Mouse (Mus musculus) testis, adult 2 months (tissue): ENCODE data around the gene Pfkfb3.

Experiments used
- CTCF ChIP-seq: fragments of 200-500 bp; IDR thresholded peaks from 2 replicates; pipeline ENCODE4 v1.5.1; 2012; ENCODE audit warnings: low read depth, mild to moderate bottlenecking, inconsistent platforms, low read length, moderate library complexity; ENCODE audit not compliant: control insufficient read depth, insufficient read depth, insufficient replicate concordance
- POLR2A ChIP-seq: fragments of 200-500 bp; IDR thresholded peaks from 2 replicates; pipeline ENCODE4 v1.6.1; 2012; ENCODE audit warnings: low read depth, mild to moderate bottlenecking, inconsistent platforms, low read length, moderate library complexity; ENCODE audit not compliant: control insufficient read depth

DNA sequence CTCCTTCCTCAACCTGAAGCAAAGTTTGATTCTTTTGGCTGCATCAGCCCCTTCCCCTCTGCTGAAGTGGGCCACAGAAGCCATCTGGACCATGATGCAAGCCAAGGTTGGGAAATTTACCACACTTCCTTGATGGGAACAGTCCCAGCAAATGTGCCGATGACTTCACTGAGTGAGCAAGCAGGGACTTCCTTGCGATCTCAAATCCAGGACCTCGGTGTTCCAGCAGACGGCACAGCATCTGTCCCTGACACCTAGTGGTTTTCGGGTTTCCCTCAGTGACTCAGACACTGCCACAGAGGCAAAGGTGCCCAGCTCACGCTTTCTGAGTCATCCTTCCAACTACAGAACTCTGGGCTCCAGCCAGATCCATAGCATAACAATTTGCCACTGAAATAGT, 23.8 kb downstream of the Pfkfb3 start:
- TF ChIP-seq CTCF: no peak
- TF ChIP-seq POLR2A: no peak
